Mouse (Mus musculus): ENCODE measurements around the gene Nlrc5. TPM values are rescaled to one million over a fixed set of nuclear protein-coding genes. Genes with fewer than 3 reads are reported as not detected.
A peak's percentile ranks its signal among the peaks of the same experiment; 100 is the strongest.

The Nlrc5 gene
- total RNA-seq, 1 experiment from 2014 or later = 2.0 TPM

GRCm38 (mm10) chr8:94530643-94531042, 96.5 kb downstream of the Nlrc5 start:
- DNase-seq = no peak

DNA sequence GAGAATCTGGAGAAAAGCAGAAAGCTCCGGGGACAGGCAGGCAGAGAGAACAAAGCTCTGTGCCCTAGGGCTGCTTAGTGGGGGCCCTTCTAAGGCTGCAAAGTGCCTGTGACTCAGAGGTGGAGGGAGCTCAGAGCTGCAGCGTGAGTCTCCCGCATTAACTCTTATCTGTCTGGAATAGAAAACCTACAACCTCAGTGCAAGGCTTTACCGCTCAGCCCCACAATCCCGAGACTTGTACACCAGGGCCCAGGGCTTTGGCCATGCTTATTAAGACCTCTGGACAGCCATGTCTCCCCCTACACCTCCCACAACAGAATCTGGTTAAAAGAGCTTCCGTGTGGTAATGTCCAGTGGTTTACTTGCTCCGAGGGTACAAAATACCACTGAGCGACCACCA, 97.8 kb downstream of the Nlrc5 start:
- DNase-seq = peak; percentile 56

DNA sequence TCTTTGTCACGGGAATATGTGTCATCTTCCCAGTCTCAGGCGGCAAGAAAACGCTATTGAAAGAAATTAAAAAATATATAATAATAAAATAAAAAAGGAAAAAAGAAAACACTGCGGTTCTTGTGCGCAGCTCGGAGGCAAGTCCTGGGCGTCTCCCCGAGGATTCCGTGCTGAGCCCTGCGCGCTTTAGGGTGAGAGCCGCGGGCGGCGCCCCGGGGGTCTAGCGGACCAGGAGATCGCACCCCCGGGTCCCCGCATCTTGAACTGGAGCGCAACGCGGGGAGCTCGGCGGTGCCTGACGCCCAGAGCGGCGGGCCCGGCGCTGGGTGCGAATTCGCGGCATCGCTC, 98.3 kb downstream of the Nlrc5 start:
- no peak for DNase-seq

DNA sequence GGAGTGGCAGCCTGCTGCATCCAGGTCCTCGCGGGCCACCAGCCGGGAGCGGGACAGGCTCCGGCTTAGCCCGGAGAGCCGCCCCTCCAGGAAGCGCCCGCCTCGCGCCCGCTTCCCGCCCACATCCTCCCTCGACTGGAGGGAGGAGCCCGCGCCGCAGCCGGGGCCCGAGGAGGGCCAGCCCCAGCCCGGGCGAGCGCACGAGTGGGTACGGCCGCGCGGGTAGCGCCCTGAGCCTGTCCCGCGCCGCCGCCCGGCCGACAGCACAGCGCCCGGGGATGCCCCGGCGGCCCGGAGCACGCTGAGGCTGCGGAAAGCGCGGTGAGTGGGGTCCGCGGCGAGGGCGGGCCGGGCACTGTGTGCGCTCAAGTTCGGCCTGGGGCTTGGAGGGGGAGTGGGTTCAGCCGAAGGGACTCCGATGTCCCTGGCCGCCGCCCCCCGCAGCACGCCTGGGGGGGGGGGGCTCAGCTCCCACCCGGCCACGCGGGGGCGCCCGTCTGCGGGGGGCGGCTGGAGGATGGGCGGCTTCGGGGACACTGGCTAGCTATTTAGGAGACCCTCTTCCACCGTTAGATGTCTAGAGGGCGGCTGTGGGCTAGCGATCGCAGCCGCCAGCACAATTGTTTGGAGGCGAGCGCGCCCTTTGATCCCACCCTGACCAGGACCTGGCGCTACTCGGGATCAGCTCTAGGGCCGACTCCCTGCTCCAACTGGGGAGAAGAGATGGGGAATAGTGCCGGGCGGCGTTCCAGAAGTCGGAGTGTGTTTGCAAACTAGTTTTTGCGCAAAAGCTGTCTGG, 98.9 kb downstream of the Nlrc5 start, which contains the start of gene Cpne2:
Cpne2 (plus strand) TSS at position 118 of the 799 bp plus-strand sequence.
- peak; percentile 87 for DNase-seq

GRCm38 (mm10) chr8:94534612-94535011, 100.5 kb downstream of the Nlrc5 start:
- peak; percentile 36 for DNase-seq

- DNase-seq = no peak
Observed at GRCm38 (mm10) chr8:94535631-94536030, 101.5 kb downstream of the Nlrc5 start.

GRCm38 (mm10) chr8:94537456-94537855, 103.3 kb downstream of the Nlrc5 start:
- DNase-seq = no peak

- no peak for DNase-seq
Observed at GRCm38 (mm10) chr8:94540025-94540424, 105.9 kb downstream of the Nlrc5 start.

- DNase-seq = no peak
Observed at GRCm38 (mm10) chr8:94540889-94541795, 107.0 kb downstream of the Nlrc5 start.

DNA sequence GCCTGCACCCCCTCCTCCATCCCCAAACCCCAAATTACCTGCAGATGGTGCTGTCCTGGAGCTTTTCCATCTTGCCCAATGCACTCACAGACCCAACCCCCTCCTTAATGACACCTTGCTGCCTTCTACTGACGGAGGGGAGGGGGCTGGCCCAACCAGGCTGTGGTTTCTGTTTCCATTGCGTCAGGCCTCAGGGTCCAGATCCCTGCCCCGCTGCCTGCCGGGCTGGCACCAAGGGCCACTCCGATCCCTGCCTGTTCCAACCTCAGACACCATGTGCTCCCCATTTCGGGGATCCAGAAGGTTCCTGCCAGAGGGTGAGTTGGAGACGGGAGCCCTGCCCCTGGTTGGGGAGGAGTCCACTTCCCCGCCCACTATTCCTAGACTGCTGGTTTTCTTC, 109.8 kb downstream of the Nlrc5 start:
- DNase-seq = no peak

- no peak for DNase-seq
Observed at GRCm38 (mm10) chr8:94549041-94549440, 114.9 kb downstream of the Nlrc5 start.

DNA sequence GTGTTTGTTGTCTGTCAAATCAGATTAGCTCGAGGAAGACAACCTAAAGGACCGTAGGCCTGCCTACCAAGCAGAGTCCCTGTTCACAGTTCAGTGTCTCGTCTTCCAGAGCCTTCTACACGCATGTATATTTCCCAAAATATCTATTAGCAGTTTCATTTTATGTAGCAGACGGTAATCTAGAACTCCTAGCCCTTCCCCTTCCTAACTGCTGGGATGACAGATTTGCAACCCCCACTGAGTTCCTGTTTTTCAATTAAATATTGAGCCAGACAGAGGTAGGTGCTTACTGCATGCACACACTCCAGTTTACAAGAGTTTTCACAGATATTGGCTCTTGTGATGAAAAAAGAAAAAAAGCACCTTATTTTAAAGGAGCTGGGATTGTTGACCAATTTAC, 115.3 kb downstream of the Nlrc5 start:
- DNase-seq = no peak

GRCm38 (mm10) chr8:94549998-94550397, 115.8 kb downstream of the Nlrc5 start:
- DNase-seq = no peak

DNA sequence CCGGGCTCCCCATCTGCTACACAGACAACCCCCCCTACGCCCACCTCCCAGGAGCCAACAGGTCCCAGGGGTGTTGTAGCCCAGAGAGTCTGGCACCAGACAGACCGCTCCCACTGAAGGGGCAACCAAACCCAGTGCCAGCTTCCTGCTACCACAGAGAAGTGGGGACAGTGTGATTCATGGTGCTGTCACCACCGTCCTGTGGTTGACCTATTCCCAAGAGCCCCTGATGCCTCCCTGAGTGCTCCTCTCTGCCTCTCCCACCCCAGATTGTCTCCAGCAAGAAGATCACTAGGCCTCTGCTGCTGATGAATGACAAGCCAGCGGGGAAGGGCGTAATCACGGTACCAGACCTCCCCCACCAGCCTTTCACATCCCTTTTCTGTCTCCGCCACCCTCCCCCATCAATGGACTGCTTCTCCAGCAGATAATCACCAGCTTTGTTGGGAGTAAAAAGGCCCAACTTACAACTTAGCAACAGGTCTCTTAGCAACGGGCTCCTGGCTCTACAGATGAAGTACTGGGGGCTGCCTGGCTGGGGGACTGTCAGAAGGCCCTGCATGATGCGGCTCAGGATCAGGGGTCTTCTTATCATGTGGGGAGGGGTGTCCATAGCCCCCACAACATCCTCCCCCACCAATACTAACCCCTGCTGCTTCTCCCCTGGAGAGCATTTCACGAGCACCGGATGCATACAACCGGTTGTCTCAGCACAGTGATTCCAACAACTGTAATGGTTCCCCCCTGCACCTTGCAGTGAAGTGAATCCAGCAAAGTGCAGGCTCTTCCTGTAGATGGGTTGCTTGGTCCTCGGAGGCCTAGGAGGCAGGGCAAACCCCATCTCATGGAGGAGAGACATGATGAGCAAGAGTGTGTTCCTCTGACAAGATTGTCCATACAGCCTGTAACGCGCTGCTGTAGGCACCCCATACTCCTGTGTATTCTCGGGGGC, 117.6 kb downstream of the Nlrc5 start:
- DNase-seq = no peak

DNA sequence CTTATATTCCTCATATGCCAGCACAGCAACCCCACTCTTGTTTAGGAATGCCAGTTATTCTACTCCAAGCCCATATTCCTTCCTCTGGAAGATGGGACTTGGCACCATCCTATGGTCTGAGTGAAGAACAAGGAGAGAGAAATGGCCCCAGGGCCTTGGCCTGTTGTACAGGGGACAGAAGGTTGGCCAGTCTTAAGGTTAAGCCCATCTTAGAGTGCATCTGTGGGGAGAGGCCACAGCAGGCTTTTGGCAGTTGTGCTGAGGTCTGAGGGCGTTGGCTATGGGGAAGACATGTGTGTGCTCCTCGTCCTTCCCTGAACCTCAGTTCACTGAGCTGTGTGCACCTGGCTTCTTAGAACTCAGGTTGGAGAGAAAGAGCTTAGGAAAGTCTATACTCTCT, 118.5 kb downstream of the Nlrc5 start:
- no peak for DNase-seq

- peak; percentile 83 for DNase-seq
Observed at GRCm38 (mm10) chr8:94557281-94557680, 123.1 kb downstream of the Nlrc5 start.

DNA sequence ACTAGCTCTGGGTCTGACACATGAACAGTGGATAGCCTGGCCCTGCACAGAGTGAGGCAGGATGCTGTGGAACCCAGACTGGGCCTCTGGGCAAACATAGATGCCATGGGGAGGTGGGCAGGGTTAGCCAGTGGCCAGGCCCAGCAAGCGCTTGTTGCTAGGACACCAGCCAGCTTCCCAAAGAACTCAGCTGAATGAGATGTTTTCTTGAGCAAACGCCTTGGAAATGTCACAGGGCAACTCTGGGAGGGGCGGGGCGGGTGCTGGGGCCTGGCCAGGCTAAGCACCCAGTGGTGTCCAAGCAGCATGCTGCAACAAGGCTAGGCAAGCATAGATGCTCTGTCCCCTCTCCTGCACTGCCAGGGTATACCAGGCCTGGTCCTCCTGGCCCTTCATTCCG, 127.1 kb downstream of the Nlrc5 start:
- DNase-seq = no peak

- peak; percentile 51 for DNase-seq
Observed at GRCm38 (mm10) chr8:94564421-94564820, 130.3 kb downstream of the Nlrc5 start.

GRCm38 (mm10) chr8:94566033-94566432, 131.9 kb downstream of the Nlrc5 start:
- no peak for DNase-seq

- no peak for DNase-seq
Observed at GRCm38 (mm10) chr8:94566446-94567158, 132.4 kb downstream of the Nlrc5 start.

GRCm38 (mm10) chr8:94567159-94567849, 133.1 kb downstream of the Nlrc5 start:
- DNase-seq = no peak
